Mouse (Mus musculus) cerebellum, adult 2 months (tissue): ENCODE measurements around the gene Kif5c. TPM values are rescaled to one million over a fixed set of nuclear protein-coding genes. Genes with fewer than 3 reads are reported as not detected.

ENCODE experiments used
- DNase-seq, 2 experiments: peaks; one replicate each; pipeline ENCODE4 v3.0.0; 2021
- H3K27ac ChIP-seq: fragments of 200-500 bp; 2 replicates; pipeline ENCODE4 v1.5.1; 2012; ENCODE audit warnings: low read length, control low read depth, inconsistent platforms; ENCODE audit not compliant: insufficient read depth
- H3K27me3 ChIP-seq: fragments of 200-500 bp; 2 replicates; pipeline ENCODE4 v1.6.1; 2012; ENCODE audit warnings: inconsistent platforms, mild to moderate bottlenecking, low read length, moderate library complexity; ENCODE audit not compliant: control insufficient read depth, insufficient read depth
- H3K4me1 ChIP-seq: fragments of 200-500 bp; 2 replicates; pipeline ENCODE4 v1.6.1; 2011; ENCODE audit warnings: low read length; ENCODE audit not compliant: control insufficient read depth, insufficient read depth
- H3K4me3 ChIP-seq: fragments of 200-500 bp; replicated peaks from 2 replicates; pipeline ENCODE3; 2011; ENCODE audit warnings: mild to moderate bottlenecking, low read depth, low read length, control low read depth; ENCODE audit not compliant: insufficient read depth
- CTCF ChIP-seq: fragments of 200-500 bp; IDR thresholded peaks from 2 replicates; pipeline ENCODE4 v1.5.1; 2011; ENCODE audit warnings: low read depth, mild to moderate bottlenecking, control low read depth, low read length, moderate library complexity, borderline replicate concordance; ENCODE audit not compliant: insufficient read depth
- POLR2A ChIP-seq: fragments of 200-500 bp; IDR thresholded peaks from 2 replicates; pipeline ENCODE4 v1.6.1; 2011; ENCODE audit warnings: low read length, control low read depth, borderline replicate concordance; ENCODE audit not compliant: insufficient read depth
- WGBS: fragments of 180-500 bp; shearing (Covaris S2); methylation state at CpG from one replicate; pipeline ENCODE4 v1.1.7; 2018; 5-methylcytosine and 5-hydroxymethylcytosine counted together
- polyA plus RNA-seq: library from polyadenylated mRNA; depleted of rRNA; stranded (reverse); fragments of >200 nt; gene quantifications from 2 replicates; pipeline ENCODE4 v1.2.3, GENCODE M21; 2012

Kif5c gene
- polyA plus RNA-seq, 1 experiment, result 257 TPM

DNA sequence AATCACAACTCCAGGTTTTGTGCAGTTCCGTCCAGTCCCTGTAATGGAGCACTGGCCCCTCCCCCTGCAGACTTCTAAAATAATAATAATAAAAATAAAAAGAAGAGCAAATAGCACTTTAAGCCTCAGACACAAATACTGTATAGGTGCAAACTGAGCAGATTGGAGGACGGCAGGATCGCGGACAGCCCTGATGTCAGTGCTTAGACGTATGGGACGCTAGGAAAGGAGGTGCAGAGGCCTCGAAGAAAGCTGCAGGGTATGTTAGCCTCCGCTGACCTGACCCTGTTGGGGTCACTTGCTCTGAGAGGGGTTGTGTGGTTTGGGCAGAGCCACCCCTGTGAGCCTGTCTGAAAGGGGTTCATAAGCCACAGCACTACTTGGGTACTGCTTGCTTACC, 185.3 kb downstream of the Kif5c start:
- no peaks in the 10 kb centered on the region for H3K4me1 ChIP-seq
- TF ChIP-seq CTCF (no peak), POLR2A (no peak)
- no peaks in the 10 kb centered on the region for H3K27me3 ChIP-seq
- no peak overlapping the region for H3K4me3 ChIP-seq
- no peak overlapping the region for H3K27ac ChIP-seq
- DNase-seq, result no peak
- 93% methylated on average over 8 of the region's 8 CpGs for WGBS

GRCm38 (mm10) chr2:49805736-49806371, 186.8 kb downstream of the Kif5c start:
- no peak for TF ChIP-seq CTCF
- TF ChIP-seq POLR2A, result no peak
- no peaks in the 10 kb centered on the region for H3K4me1 ChIP-seq
- H3K27ac ChIP-seq, result no peak overlapping the region
- 58% methylated on average over 11 of the region's 11 CpGs for WGBS
- peak in 1 of 2 experiments; percentile 22 for DNase-seq
- no peaks in the 10 kb centered on the region for H3K27me3 ChIP-seq
- H3K4me3 ChIP-seq, result no peak overlapping the region

DNA sequence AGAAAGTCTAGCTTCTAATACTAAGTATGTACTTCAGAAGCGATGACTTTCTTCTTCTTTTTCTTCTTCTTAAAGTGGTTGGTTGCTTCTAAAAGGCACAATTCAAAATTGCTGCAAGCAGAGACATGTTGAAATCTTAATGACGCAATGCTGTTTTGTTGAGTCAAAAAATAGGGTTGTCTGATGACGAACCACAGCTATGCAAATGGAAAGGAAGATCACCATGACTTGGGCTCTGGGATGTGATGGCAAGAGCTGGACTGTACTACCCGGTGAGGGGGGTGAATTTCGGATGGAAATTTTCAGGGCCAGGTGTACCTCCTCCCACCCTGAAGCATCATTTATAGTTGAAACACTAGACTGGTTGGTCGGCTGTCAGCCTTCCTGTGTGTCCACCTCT, 190.4 kb downstream of the Kif5c start:
- no peak overlapping the region for H3K27ac ChIP-seq
- no peak for TF ChIP-seq CTCF
- no peak for TF ChIP-seq POLR2A
- H3K4me3 ChIP-seq, result no peak overlapping the region
- H3K27me3 ChIP-seq, result no peaks in the 10 kb centered on the region
- WGBS, result 97% methylated on average over 6 of the region's 6 CpGs
- no peak for DNase-seq
- H3K4me1 ChIP-seq, result peaks cover 8% of the 10 kb centered on the region; the same call in 1 of the 2 replicates

DNA sequence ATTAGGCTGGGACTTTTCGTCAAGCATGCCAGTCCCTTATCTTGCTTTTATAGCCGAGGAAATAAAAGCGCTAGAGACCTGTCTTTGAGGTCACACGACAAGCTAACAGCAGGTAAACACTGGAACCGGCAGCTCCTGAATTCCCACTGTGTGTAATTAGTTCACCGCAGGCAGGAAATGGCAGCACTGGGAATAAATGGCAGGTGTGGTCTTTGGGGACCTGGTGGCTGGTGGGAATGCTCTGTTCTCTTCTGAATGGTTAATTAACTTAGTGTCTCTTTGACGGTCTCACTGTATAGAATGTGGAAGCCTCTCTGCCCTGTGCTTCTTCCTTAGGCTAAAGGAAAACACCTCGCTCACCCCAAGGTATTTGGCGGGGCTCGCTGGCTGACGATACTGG, 192.3 kb downstream of the Kif5c start:
- Histone ChIP-seq H3K27ac (no peak overlapping the region), H3K4me3 (no peak overlapping the region), H3K27me3 (no peaks in the 10 kb centered on the region), H3K4me1 (peaks cover 8% of the 10 kb centered on the region; the same call in 1 of the 2 replicates)
- no peak for DNase-seq
- TF ChIP-seq POLR2A (no peak), CTCF (no peak)
- 35% methylated on average over 11 of the region's 11 CpGs for WGBS

DNA sequence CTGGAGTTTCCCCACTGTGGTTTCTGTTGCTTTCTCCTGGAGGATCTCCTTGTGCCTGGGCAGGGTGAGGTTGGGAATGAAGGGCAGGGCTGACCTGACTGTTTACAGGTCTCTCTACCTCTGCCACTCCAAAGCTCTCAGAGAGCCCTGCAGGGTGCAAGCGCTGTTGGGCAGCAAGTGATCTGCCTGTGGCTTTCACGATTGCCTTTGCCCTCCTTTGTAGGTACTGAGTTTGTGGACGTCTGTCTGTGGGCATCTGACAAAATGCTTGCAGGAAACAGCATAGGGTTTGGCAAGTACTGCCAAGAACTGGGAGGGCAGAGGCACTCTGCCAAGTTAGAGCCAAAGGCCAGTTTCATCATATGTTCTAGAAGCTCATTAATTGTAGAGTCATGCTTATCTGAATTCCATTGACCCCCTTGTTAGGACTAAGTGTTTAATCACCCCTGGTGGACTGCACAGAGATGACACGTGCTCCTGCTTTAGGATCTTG, 192.8 kb downstream of the Kif5c start:
- Histone ChIP-seq H3K27ac (no peak overlapping the region), H3K4me3 (no peak overlapping the region), H3K4me1 (peaks cover 8% of the 10 kb centered on the region; the same call in 1 of the 2 replicates), H3K27me3 (no peaks in the 10 kb centered on the region; the same call in 1 of the 2 replicates)
- 17% methylated on average over 4 of the region's 4 CpGs for whole genome bisulfite sequencing
- no peak for TF ChIP-seq POLR2A
- TF ChIP-seq CTCF, result no peak
- DNase-seq, result peak; percentile 55 to 73

GRCm38 (mm10) chr2:49813151-49813550, 194.1 kb downstream of the Kif5c start:
- Histone ChIP-seq H3K4me1 (peaks cover 8% of the 10 kb centered on the region; the same call in 1 of the 2 replicates), H3K4me3 (no peak overlapping the region), H3K27ac (no peak overlapping the region), H3K27me3 (no peaks in the 10 kb centered on the region; the same call in 1 of the 2 replicates)
- WGBS, result 98% methylated on average over 4 of the region's 4 CpGs
- no peak for DNase-seq
- TF ChIP-seq POLR2A (no peak), CTCF (no peak)

DNA sequence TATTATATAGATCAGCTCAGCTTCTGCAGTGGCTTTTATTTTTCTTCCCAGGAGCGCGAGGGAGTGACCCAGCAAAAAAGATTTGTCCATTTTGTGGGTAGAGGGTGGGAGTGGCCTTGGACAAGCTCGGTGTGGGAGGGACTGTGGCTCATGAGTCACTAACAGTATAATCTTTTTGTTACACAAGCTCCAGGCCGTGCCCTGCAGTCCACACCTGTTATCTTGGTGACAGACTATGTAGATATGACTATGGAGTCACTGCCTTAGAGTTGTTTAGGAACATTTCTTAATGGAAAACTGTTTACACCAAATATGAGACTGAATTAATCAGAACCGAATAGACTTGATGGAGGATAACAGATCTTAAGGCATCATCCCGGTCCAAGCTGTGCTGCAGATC, 194.9 kb downstream of the Kif5c start:
- TF ChIP-seq CTCF (no peak), POLR2A (no peak)
- no peaks in the 10 kb centered on the region; the same call in 1 of the 2 replicates for H3K27me3 ChIP-seq
- H3K4me3 ChIP-seq, result no peak overlapping the region
- DNase-seq, result no peak
- WGBS, result 89% methylated on average over 6 of the region's 6 CpGs
- H3K27ac ChIP-seq, result no peak overlapping the region
- H3K4me1 ChIP-seq, result peaks cover 8% of the 10 kb centered on the region; the same call in 1 of the 2 replicates

- TF ChIP-seq CTCF, result no peak
- TF ChIP-seq POLR2A, result no peak
- Histone ChIP-seq H3K4me1 (peaks cover 8% of the 10 kb centered on the region; the same call in 1 of the 2 replicates), H3K27ac (no peak overlapping the region), H3K4me3 (no peak overlapping the region), H3K27me3 (no peaks in the 10 kb centered on the region; the same call in 1 of the 2 replicates)
- 96% methylated on average over 3 of the region's 3 CpGs for WGBS
- no peak for DNase-seq
Observed at GRCm38 (mm10) chr2:49815696-49816320, 196.7 kb downstream of the Kif5c start.
